Mouse (Mus musculus): Measurements from ENCODE around the gene Tfrc.
A peak's percentile ranks its signal among the peaks of the same experiment; 100 is the strongest.

Tfrc gene

DNA sequence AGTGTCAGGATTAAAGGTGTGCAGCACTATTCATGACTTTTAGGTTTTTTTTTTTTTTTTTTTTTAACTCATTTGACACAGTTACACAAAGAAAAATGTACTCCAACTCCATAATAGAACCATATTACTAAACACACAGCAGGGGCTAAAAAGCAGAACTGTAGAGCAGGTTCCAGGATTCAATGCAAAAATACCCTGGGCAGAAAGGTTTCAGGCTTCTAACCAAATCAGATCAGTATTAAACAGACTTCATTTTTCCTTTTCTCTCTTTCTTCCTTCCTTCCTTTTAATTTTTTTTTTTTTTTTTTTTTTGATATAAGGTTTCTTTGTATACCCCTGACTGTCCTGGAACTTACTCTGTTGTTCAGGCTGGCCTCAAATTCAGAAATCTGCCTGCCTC, 41.7 kb downstream of the Tfrc start:
- DNase-seq (ENCODE audit: low spot score in 2 of 2) = no peak

DNA sequence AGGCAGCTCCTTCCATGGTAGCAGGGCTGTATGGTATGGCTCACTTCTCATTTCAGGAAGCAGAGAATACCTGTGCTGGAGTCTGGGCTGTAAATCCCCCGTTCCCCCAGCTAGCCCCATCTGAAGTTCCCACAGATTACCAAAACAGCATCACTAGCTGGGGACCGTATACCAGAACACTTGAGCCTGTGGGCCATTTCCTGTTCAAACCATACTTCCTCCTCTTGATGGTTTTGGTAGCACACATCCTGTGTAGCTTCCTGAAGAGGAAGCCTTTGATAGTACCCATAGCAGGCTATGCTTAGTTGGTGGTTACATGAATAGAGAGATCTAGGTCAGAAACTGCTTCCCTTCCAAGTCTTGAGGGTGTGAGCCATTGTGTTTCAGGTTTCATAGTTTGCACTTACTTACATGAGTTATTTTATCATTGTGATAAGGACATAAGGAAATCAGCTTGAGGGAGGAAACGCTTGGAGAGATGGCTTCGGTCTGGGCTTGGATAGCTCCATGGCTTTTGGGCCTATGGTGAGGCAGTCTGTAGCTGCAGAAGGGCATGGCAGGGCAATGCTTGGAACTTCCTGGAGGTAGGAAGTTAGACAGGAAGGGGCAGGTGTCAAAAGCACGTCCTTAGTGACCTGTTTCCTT, 42.4 kb downstream of the Tfrc start:
- DNase-seq (ENCODE audit: low spot score in 2 of 2) = no peak

DNA sequence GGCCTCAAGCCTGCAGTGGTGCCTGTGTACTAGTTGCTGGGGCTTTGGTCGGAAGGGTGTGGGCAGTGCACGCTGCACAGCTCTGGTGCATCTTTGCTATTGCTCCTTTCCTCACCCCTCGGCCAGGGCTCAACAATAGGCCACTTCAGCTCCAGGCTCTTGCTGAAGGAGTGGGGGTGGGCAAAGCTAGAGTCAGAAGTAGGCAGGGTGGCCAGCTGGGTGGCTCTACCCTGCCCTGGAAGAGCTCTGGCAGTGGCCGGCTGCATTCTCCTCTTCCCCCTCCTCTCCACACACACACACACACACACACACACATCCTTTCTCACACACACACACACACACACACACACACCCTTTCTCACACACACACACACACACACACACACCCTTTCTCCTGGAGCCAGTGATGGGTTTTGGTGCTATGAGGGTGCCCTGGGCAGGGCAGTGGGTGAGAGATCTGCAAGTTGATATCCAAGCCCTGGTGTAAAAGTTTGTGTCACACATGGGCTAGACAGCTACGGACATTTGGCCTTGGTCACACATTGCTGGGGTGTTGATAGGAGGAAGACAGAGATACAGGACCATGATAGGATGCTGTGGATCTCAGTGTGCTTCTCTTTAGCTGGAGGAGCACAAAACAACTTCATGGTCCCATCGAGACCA, 45.5 kb downstream of the Tfrc start:
- no peak for DNase-seq (ENCODE audit: low spot score in 2 of 2)

DNA sequence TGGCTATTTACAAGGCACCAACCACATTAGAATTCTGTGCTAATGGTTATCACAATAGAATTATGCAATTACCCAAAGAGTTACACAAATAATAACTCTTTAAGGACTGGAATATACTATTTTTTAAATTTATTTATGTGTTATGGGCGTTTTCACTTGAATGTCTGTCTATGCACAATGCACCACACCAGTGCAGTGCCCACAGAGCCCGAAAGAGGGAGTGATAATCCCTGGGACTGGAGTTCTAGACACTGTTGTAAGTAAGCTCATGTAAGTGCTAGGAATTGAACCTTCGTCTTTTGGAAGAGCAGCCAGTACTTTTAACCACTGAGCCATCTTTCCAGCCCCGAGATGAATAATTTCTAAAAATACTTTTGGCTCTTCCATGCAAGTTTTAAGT, 46.8 kb downstream of the Tfrc start:
- no peak for DNase-seq (ENCODE audit: low spot score in 2 of 2)

DNA sequence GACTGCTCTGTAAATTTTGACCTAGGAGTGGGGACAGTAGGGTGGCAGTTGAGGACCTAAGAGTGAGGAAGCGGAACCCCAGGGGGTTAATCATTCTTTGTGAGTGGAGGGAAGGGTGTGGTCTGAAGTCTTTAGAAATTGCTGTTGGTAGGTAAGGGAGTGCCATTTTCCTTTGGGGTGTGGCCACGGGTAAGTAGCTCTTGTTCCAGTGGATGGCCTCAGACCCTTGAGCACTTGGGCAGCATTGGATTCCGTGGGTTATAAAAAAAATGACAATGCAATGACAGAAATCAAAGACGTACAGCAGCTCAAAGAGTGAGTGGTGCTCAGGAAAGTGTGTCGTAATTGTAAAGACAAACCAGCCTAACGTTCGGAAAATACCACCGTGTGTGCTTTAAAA, 47.6 kb downstream of the Tfrc start:
- DNase-seq (ENCODE audit: low spot score in 2 of 2) = no peak

DNA sequence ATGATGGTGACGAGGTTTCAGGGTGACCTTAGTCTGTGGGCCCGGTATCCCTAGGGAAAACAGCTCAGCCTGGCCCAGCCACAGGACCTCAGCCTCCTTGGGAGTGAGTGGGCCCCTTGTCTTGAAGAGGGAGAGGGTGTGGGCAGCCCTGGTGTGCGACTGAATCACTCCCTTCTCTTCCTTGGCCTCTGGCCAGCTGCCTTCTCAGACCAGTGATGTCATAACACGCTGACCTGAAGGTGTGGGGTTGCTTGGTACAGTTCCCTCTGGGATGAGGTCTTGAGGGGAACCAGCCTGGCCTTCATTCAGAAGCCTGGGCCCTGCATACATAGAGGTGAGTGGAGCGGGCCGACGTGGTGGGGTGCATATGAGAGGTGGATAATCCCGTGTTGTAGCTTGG, 48.1 kb downstream of the Tfrc start:
- DNase-seq (ENCODE audit: low spot score in 2 of 2) = no peak

DNA sequence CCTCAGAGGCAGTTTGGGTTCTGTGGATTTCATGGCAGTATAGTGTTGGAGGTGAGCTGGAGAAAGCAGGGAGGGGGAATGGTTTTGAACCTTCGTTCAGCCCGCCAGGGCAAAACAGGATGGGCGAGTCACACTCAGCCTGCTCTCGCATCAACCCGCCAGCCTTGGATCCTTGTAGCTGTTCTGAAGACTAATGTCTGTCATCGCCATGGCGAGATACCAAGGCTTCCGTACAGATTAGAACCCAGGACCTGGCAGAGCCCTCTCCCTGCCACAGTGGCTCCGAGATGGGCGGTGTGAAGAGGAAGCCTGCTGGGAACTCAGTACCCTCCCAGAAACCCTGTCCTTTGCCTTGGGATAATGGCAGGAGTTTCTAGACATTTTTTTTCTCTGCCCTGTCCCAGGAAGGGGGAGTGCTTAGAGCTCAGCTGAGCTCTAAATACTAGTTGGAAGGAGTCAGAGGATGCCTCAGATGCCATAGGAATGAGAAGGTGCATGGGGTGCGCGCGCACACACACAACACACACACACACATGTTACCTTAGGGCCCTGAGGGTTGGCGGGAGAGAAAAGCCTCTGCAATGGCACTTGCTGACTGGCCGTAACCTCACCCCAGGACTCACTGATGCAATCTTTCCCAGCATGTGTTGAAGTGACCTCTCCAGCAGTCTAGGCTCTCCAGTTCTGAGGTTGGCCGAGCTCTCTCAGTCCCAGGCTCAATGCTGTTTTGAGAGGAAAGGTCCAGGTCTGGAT, 49.0 kb downstream of the Tfrc start:
- DNase-seq (ENCODE audit: low spot score in 2 of 2) = no peak

DNA sequence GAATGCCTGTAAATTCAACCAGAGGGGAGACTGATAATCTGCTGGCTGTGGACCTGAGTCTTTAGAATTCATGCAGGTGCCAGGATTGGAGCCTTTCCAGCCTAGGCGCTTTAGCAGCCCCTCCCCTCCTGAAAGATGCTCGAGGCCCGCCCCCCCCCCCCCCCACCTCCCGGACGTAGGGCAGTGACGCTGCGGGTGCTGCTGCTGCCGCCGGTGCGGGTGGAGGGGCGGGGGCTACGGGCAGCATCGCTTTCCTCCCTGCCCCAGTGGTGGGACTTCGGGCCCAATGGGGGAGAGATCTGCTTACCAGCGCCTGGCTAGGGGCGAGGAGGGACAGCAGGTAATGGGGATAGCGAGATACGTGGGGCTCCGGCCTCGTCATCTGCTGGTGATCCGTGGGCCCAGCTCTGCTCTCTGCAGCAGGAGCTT, 50.0 kb downstream of the Tfrc start:
- no peak for DNase-seq (ENCODE audit: low spot score in 2 of 2)

DNA sequence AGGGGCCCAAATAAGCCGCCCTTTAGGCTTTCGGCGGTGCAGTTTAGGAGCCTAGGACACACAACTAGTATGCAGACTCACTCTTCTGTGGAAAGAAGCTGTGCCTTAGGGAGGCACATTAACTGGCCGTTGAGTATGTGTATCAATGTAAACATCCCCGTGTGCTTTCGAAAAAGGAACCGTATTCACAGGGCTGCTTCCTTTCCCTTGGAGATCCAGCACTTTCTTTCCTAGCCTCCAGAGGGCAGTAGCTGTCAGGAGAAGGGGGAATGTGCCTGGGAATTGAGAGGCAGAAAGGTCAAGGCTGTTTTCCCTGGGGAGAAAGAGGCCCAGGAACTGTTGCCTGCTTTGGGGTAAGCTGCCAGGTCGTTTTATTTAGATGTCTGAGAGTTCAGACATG, 50.7 kb downstream of the Tfrc start:
- DNase-seq (ENCODE audit: low spot score in 2 of 2) = peak in 1 of 2 experiments; percentile 73

DNA sequence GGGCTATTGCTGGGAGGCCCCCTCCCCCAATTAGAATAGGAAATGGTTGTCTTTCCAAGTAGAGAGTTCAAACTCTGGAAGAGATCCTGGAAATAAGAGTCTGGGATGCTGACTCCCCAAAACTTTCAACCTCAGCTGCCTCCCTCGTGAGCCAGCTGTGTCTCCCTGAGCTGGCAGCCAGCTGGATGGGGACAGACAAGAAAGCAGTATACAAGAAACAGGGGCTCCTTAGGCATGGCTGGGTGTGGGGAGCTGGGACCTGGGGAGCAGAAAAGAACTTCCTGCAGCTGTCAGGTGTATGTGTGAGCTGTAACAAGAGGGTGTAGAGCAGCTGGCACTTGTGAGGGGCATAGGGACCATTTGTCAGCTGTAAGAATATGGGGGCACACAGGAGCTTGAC, 51.4 kb downstream of the Tfrc start:
- DNase-seq (ENCODE audit: low spot score in 2 of 2) = no peak

DNA sequence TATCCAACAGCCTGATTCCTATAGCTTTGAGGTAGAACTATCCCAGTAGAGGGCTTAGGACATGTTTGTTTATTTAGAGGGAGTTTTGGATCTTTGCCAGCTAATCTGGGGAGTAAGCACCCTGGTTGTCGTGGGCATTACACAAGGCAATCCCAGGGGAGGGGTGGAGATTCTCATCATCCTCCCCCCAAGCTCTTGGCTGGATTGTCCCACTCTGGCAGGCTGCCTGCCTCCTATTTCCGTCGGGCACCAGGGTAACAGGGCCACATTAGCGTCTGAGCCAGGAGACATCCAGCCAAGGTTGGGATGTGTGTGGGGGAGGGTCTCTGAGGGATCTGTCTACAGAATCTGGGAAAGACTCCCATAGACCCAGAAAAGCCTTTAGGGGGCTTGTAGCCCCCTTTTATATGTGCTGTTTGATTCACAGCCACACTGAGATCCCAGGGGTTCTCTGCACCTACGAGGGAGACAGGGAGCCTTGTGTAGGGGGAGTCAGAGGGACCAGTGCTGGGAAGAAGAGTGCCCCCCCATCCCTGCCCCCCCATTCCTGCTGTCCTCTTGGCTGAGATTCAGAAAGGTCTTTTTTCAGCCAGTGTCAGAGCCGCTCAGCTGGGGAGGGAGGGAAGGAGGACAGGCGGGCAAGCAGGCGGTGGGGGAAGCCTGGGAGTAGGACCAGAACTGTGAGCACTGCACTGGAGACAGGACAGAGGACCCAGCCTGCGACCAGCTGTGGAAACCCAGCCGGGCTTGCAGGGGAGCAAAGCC, 52.0 kb downstream of the Tfrc start:
- DNase-seq (ENCODE audit: low spot score in 2 of 2) = peak in 1 of 2 experiments; percentile 78

DNA sequence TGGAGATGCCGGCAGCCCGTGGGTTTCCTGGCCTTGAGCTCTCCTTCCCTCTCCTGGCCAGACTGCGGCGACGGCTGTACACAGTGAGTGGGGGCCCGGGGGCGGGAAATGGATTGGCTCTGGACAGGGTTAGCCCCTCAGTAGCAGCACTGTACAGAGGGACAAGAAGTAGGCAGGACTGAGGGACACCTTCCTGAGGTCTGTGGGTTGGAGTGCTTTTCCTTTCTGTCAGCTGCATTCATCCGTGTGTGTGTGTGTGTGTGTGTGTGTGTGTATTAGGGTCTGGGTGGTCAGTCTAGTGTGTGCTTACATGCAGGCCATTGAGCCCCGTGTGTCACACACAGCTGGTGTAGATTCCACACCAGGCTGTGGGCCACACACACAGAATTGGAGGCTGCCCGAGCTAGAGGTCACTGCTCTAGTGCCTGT, 52.8 kb downstream of the Tfrc start:
- DNase-seq (ENCODE audit: low spot score in 2 of 2) = no peak

DNA sequence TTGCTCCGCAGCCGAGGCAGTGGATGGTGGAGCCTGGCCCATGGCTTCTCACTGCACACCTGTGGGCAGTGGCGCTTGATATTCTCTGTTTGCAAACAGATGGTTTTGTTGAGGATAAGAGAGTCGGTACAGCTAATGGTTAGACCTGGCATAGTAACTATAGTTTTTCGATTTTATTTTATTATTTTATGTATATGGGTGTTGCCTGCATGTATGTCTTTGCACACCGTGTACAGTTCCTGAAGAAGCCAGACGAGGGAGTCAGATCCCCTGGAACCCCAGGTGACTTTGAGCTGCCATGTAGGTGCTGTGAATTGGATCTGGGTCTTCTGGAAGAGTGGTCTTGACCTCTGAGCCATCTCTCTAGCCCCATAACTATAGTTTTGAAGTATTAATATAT, 53.7 kb downstream of the Tfrc start:
- no peak for DNase-seq (ENCODE audit: low spot score in 2 of 2)

DNA sequence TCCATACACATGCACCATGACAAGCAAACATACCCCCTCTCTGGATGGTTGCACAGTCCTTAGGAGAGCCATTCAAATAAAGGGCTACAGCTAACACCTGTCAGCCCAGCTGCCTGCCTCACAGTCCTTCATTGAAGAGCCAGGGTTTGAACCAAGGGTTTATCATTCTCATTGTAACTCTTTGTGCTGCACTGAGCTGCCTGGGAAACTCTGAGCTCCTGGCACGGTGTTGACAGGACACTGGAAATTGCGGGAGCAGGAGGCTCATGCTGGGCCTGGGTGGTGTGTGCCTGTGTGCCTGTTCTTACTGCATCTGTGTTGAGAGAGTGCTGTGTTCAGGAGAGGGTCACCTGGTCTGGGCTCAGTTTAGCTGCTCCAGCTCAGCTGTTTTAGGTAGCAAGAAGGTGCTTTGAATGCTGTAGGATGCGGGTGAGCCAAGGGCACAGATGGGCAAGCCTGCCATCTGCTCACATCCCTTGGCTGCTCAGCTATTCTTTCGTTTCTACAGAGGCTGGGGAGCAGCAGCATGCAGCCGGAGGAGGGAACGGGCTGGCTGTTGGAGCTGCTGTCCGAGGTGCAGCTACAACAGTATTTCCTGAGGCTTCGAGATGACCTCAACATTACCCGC, 54.6 kb downstream of the Tfrc start:
- no peak for DNase-seq (ENCODE audit: low spot score in 2 of 2)

DNA sequence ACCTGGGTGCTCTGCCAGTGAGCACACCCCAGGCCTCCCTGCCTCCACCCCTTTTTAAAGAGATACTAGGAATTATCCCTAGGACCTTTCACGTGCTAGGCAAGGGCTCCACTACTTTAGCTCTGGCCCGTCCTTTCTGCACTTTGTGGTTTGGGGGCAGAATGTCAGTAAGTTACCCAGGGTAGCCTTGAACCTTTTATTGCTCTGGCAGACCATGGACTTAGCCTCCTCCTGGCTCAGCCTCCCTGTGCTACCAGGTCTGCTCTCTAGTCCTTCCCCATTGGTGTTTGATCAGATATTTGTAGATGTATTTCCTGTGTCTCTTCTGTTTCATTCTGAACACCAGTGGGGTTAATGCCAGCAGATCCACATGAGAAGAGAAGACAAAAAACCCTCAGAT, 55.5 kb downstream of the Tfrc start:
- no peak for DNase-seq (ENCODE audit: low spot score in 2 of 2)

DNA sequence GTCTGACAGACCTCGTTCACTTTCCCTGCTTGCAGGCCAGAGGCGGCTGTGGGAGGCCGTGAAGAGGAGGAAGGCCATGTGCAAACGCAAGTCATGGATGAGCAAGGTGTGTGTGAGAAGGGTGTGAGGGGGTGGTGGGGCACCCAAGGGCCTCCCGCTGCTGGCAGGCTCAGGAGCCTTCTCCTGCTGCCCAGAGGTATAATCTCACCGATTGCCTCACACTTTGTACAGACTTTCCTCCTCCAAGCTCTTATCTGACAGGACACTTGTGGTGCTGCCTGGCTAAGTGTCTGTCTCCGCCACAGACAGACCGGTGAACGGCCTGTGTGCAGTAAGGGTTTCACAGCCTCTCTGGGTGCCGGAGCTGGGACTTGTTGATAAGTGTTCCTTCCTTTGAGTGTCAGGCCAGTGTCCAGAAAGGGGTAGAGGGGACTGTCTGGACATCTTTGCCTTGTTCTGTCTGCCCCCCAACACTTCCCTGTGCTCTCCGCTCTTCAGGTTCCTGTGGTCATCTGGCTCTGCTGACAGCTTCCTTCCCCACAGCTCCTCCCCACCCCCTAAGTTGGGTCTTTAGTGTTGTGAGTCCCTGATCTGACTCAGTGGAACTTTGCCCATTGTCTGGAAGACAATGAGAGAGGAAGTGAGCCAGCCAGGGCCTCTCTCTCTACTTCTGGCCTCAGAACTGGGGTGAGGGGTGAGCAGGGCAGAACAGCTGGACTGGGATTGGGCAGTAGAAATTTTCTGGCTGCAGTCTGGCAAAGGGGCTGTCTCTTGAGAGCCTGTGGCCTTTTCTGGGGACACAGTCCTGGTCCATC, 57.3 kb downstream of the Tfrc start:
- DNase-seq (ENCODE audit: low spot score in 2 of 2) = no peak

DNA sequence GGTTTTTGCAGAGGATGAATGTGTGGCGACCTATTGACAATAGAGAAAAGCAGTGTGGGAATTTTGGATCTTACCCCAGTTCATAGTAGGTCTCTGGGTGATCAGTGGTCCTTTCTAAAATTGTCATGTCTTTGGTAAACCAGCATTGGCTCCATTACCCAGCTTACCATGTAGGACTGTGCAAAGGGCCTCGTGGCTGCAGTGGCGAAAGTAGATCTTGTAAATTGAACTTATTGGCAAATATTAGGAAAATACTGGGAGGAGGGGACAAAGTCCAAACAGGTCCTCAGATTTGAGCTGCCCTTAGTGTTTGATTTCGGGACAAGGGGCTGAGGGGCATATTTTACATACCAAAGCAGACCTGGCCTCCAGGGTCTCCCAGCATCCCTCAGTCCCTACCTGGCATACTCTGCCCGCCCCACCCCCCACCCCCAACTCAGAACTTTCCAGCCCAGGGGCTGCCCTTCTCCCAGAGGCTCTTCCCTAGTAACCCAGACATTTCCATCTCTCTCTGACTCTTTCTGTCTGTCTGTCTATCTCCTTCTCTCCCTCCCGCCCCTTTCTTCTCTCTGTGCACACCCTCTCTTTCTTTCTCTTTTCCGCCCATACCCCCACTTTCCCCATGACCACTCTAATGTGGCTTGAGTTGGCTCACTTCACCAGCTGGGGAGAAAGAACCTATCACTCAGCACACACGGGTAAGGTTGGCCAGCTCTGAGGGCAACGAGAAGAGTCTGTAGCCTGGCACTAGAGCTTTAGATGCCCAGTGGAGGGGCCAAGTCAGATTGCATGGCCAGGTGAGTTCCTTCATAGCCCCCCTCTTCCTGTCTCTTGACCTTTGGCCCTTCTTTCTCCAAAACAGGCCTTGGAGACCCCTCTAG, 58.2 kb downstream of the Tfrc start:
- DNase-seq (ENCODE audit: low spot score in 2 of 2) = no peak

DNA sequence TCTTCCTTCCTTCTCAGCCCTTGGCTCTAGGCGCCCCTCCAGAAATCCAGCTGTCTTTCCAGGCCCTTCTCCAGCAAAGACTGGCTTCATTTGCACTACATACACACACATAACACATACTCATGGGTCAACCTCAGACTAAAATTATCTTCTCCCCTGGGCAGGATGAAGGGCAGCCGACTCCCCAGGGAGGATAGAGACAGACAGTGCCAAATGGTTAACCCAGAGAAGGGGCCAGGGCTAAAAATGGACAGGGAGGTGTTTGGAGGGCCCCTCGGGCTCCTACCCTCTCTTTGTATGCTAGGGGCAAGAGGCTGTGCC, 58.8 kb downstream of the Tfrc start:
- DNase-seq (ENCODE audit: low spot score in 2 of 2) = no peak

DNA sequence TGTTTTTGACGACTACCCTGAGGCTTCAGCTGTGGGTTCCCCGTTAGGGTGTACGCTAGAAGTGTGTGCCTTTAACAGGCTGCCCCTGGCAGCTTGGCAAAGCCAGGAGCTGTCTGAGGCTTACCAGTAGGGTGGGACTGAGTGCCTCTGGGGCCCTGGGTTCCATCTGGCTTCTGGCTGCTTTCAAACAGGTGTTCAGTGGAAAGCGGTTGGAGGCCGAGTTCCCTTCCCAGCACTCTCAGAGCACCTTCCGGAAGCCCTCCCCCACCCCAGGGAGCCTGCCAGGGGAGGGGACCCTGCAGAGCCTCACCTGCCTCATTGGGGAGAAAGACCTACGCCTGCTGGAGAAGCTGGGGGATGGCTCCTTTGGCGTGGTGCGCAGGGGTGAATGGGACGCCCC, 59.3 kb downstream of the Tfrc start:
- no peak for DNase-seq (ENCODE audit: low spot score in 2 of 2)

DNA sequence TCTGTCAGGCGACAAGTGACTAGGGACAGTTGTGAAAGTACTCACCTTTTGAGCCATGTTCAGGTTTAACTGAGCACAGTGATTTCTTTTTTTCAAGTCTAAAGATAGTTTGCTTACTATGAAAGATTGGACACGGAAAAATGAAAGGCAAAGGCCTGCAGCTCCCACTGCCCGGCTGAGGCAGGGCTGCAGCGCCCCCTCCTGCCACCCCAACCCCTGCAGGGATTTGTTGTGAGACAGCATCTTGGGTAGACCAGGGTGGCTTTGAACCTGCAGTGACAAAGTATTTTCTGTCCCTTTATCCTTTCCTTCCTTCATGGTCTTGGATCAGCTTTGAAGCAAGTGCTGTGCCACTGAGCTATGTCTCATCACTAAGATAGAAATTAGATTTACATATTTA, 59.8 kb downstream of the Tfrc start:
- DNase-seq (ENCODE audit: low spot score in 2 of 2) = no peak

Data from urinary bladder, postnatal 36 days (tissue).